Mouse (Mus musculus) kidney, adult 2 months (tissue): ENCODE measurements around the gene Trappc2.

Source experiments
- CTCF ChIP-seq: fragments of 200-500 bp; conservative IDR thresholded peaks from 2 replicates; pipeline ENCODE4 v1.5.1; 2011; ENCODE audit warnings: low read depth, mild to moderate bottlenecking, control low read depth, low read length, moderate library complexity, mixed read lengths; ENCODE audit not compliant: insufficient read depth, insufficient read length
- POLR2A ChIP-seq: fragments of 200-500 bp; IDR thresholded peaks from one replicate; pipeline ENCODE4 v1.6.1; 2011; ENCODE audit warnings: low read depth, low read length, control low read depth

GRCm38 (mm10) chrX:166495052-166495451, 54.7 kb downstream of the Trappc2 start:
- no peak for TF ChIP-seq POLR2A
- TF ChIP-seq CTCF: no peak
